Mouse (Mus musculus) liver, postnatal 0 days (tissue): Measurements from ENCODE around the gene Bmp8a.

Experiments used
- CTCF ChIP-seq: sonication (generic); IDR thresholded peaks from 2 replicates; pipeline ENCODE4 v1.5.1; 2016; ENCODE audit warnings: antibody characterized with exemption, low read depth
- EP300 ChIP-seq: IDR thresholded peaks from 2 replicates; pipeline ENCODE4 v1.6.1; 2016; ENCODE audit warnings: antibody characterized with exemption, low read depth, mild to moderate bottlenecking

DNA sequence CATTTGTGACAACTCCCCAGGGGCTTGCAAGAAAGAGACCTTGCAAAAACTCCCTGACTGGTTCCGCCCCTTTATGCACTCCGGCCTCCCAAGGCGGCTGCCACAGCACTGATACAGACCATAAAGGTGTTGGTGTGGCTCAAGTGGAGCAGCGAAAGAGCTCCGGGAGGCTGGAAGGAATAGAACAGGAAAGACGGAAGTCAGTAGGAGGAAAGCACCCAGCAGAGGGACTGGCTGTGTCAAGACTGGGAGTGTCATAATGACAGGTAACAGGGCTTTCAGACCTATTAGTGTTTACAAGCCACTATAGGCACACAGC is 378 bp upstream of the Bmp8a start:
- TF ChIP-seq CTCF: no peak
- no peak for TF ChIP-seq EP300
